Mouse (Mus musculus) embryonic facial prominence, embryonic 10.5 days (tissue): ENCODE measurements at regions not wholly inside any gene's neighbourhood (a gene's known extent, or its start where the extent isn't known, plus 50 kb on each side); places are given as distances from the start of the nearest gene placed in this dataset.
A peak's percentile ranks its signal among the peaks of the same experiment; 100 is the strongest.

Source experiments
- DNase-seq: peaks from one replicate; pipeline ENCODE4 v3.0.0-alpha.2; 2017; ENCODE audit warnings: low spot score
- H3K27ac ChIP-seq: fragments of 300-500 bp; sonication (generic); replicated peaks from 2 replicates; pipeline ENCODE4 v1.5.1; 2016; ENCODE audit warnings: mild to moderate bottlenecking
- H3K27me3 ChIP-seq: fragments of 300-500 bp; sonication (generic); replicated peaks from 2 replicates; pipeline ENCODE4 v1.6.1; 2016; ENCODE audit warnings: low read depth, mild to moderate bottlenecking; ENCODE audit not compliant: poor library complexity, severe bottlenecking
- H3K36me3 ChIP-seq: fragments of 300-500 bp; sonication (generic); replicated peaks from 2 replicates; pipeline ENCODE4 v1.6.1; 2016; ENCODE audit warnings: mild to moderate bottlenecking, moderate library complexity
- H3K4me1 ChIP-seq: fragments of 300-500 bp; sonication (generic); 2 replicates; pipeline ENCODE4 v1.6.1; 2016
- H3K4me3 ChIP-seq: fragments of 300-500 bp; sonication (generic); 2 replicates; pipeline ENCODE4 v1.5.1; 2016; ENCODE audit warnings: mild to moderate bottlenecking, moderate library complexity
- H3K9me3 ChIP-seq: fragments of 300-500 bp; sonication (generic); 2 replicates; pipeline ENCODE4 v1.6.1; 2016; ENCODE audit warnings: mild to moderate bottlenecking
- WGBS: fragments of 180-500 bp; shearing (Covaris S2); methylation state at CpG from one replicate; pipeline ENCODE4 v1.1.7; 2016; 5-methylcytosine and 5-hydroxymethylcytosine counted together

DNA sequence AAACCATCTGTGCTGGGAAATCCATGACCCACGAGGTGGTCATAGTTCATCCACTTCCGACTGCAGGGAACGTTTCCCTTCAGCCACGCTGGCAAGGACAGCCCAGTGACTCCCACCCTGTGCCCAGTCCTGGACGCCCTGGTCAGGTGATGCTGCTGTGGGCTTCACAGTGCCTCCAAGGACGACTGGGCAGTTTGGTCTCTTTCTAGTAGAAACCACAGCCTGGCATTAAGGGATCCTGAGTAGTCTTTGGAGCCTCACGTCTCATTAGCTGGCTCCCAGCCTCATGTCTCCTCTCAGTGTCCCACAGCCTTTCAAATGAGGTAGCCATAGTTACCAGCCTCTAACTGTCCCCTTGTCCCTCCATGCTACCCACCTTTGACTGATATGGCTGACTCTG is 116.2 kb upstream of the Gdf10 start:
- 76% methylated on average over 7 of the region's 7 CpGs for WGBS

DNA sequence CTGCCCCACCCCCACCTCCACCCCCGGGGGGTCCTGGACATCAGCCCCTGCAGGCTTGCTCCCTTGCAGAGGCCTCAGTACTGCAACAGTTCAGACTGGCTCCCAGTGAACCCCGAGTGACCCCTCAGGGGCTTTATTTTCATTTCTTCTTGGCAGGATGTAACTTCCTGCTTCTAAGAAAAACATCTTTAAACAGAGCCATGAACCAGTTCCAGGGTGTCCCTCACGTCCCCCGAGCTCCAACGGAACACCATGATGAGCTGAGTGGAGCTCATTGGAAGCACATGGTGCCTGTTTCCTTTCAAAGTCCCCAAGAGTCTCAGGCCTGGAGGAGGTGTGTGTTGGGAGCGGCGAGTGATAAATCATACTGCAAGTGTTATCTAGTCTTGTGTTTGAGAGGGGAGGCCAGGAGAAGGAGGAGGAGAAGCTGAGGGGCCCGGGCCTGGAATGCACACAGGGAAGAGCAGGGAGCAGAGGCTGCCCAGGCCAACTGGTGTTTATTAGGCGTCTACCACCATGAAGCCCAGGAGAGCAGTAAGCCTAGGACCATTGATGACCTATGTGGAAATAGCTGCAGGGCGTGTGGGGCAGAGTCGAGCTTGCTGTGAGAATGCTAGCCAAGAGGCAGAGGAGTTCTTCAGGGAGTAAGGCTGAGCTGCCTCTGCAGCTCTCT is 114.7 kb upstream of the Gdf10 start:
- H3K27me3 ChIP-seq = no peaks in the 10 kb centered on the region
- peaks cover 26% of the 10 kb centered on the region for H3K4me1 ChIP-seq
- no peak overlapping the region for H3K4me3 ChIP-seq
- WGBS = 47% methylated on average over 11 of the region's 11 CpGs
- no peaks in the 10 kb centered on the region for H3K9me3 ChIP-seq
- peak overlapping the region; percentile 61 for H3K27ac ChIP-seq
- H3K36me3 ChIP-seq = no peaks in the 10 kb centered on the region
- DNase-seq = peak; percentile 40

More for the DNA sequence above, 116.2 kb upstream of the Gdf10 start:
- no peaks in the 10 kb centered on the region for H3K36me3 ChIP-seq
- H3K4me3 ChIP-seq = no peak overlapping the region
- peaks cover 26% of the 10 kb centered on the region for H3K4me1 ChIP-seq
- H3K27ac ChIP-seq = no peak overlapping the region
- DNase-seq = no peak
- no peaks in the 10 kb centered on the region for H3K9me3 ChIP-seq
- H3K27me3 ChIP-seq = no peaks in the 10 kb centered on the region

DNA sequence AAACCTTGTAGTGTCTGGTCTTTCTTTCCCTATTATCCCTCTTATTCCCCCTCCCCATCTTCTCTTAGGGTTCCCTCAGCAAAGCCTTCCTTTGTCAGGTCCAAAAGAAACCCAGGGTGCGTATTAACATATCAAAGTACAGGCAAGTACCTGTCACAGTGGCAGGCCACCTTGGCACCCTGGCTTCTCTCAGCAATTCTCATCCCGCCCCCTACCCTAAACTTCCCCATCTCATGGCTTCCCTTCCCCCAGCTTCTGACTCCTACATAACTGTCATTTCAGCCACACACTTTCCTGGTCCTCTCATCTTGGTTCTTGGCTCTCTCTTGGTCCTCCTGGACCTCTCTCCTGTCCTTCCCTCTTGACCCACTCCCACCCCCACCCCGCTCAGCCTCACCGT is 112.8 kb upstream of the Gdf10 start:
- Histone ChIP-seq H3K36me3 (no peaks in the 10 kb centered on the region), H3K4me1 (peaks cover 20% of the 10 kb centered on the region), H3K9me3 (no peaks in the 10 kb centered on the region), H3K27ac (no peak overlapping the region), H3K4me3 (no peak overlapping the region), H3K27me3 (no peaks in the 10 kb centered on the region)
- whole genome bisulfite sequencing = 77% methylated on average over 4 of the region's 4 CpGs
- DNase-seq = no peak

DNA sequence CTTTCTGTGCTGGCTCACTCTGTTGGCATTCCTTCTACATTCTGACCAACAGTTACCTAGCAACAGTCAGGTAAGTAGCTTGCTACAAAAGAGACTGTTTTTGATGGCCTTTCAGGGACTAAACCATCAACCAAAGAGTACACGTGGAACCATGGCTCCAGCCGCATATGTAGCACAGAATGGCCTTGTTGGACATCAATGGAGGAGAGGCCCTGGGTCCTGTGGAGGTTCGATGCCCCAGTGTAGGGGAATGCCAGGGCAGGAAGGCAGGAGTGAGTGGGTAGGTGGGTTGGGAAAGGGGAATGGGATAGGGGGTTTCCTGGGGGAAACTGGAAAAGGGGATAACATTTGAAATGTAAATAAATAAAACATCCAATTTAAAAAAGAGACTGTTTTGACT is 112.1 kb upstream of the Gdf10 start:
- whole genome bisulfite sequencing = 65% methylated on average over 3 of the region's 3 CpGs
- no peak overlapping the region for H3K4me3 ChIP-seq
- no peak for DNase-seq
- no peak overlapping the region for H3K27ac ChIP-seq
- H3K9me3 ChIP-seq = no peaks in the 10 kb centered on the region
- H3K36me3 ChIP-seq = no peaks in the 10 kb centered on the region
- no peaks in the 10 kb centered on the region for H3K27me3 ChIP-seq
- peaks cover 20% of the 10 kb centered on the region for H3K4me1 ChIP-seq

DNA sequence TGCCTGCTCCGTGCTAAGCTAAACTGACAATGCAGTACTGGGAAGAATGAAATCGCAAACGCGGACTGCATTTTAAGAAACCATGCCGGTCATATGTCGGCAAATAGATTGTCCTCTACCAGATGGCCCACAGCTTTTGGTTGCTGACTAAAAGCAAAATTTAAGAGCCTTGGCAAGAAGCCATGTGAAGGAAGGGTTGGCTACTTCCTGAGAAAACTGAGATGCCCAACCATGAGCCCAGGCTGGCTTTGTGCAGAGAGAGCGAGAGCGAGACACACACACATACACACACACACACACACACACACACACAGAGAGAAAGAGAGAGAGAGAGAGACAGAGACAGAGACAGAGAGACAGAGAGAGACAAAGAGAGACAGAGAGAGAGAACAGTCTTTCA is 111.1 kb upstream of the Gdf10 start:
- H3K27me3 ChIP-seq = no peaks in the 10 kb centered on the region
- WGBS = 94% methylated on average over 8 of the region's 8 CpGs
- no peak overlapping the region for H3K27ac ChIP-seq
- H3K4me3 ChIP-seq = no peak overlapping the region
- no peak for DNase-seq
- peaks cover 20% of the 10 kb centered on the region for H3K4me1 ChIP-seq
- H3K9me3 ChIP-seq = no peaks in the 10 kb centered on the region
- H3K36me3 ChIP-seq = no peaks in the 10 kb centered on the region

DNA sequence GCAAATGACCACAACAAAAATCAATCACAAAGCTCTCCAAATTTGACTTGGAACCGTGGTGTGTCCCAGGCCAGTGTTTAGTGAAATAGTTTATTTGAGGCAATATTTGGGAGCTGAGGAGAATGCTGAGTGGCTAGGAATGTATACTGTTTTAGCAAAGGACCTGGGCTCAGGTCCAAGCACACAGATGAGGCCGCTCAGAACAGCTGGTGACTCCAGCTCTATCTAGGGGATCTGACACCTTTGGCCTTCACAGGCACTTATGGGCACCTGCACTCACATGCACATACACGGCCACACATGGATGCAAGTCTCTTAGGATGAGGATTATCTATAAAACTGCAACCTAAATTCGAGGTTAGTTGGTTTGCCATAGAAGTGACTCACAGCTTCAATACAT is 110.6 kb upstream of the Gdf10 start:
- Histone ChIP-seq H3K27ac (no peak overlapping the region), H3K9me3 (no peaks in the 10 kb centered on the region), H3K4me3 (no peak overlapping the region), H3K4me1 (peaks cover 16% of the 10 kb centered on the region), H3K36me3 (no peaks in the 10 kb centered on the region), H3K27me3 (no peaks in the 10 kb centered on the region)
- no peak for DNase-seq
- 90% methylated on average over 4 of the region's 4 CpGs for WGBS

DNA sequence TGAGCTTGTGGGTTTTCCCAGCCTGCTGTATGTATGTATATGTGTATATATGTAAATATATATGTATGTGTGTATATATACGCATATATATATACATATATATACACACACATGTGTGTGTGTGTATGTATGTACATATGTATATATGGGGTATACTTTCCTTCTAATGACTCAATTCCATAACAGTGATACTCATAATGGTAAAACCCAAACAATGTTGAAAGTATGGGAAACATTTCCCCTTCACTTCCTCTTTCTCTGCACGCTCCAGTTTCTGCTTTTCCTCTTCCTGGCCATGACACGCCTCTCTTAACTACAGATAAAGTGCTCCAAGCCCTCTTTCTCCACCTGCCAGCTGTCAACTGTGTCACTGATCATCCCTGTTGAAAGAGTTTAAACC is 110.1 kb upstream of the Gdf10 start:
- DNase-seq = no peak
- Histone ChIP-seq H3K4me3 (no peak overlapping the region), H3K27me3 (no peaks in the 10 kb centered on the region), H3K27ac (no peak overlapping the region), H3K36me3 (no peaks in the 10 kb centered on the region), H3K4me1 (peaks cover 11% of the 10 kb centered on the region), H3K9me3 (no peaks in the 10 kb centered on the region)
- WGBS = 81% methylated on average over 3 of the region's 3 CpGs

DNA sequence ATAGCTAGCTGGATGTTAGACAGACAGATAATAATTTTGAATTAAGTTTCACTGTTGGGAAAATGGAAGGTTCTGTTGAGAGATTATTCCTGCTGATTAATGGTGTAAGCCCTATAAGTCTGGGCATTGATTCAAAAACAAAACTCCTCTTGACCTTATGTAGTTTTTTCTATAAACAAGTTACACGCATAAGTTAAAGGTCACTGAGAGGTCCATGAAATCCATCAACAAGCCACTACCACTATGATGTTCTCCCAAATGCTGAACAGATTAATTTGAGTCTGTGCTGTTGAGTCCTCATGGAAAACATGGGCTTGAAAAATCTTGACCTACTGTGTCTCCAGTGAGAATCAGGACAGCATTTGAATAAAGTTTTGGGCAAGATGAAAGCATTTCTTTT is 109.3 kb upstream of the Gdf10 start:
- Histone ChIP-seq H3K9me3 (no peaks in the 10 kb centered on the region), H3K4me3 (no peak overlapping the region), H3K27me3 (no peaks in the 10 kb centered on the region), H3K27ac (no peak overlapping the region), H3K4me1 (peaks cover 6% of the 10 kb centered on the region), H3K36me3 (no peaks in the 10 kb centered on the region)
- no peak for DNase-seq
- 74% methylated on average over 1 of the region's 1 CpGs for WGBS

GRCm38 (mm10) chr14:33814599-33814998 is 108.8 kb upstream of the Gdf10 start:
- H3K4me3 ChIP-seq = no peak overlapping the region
- no peak for DNase-seq
- H3K27ac ChIP-seq = no peak overlapping the region
- H3K4me1 ChIP-seq = peaks cover 7% of the 10 kb centered on the region; the same call in 1 of the 2 replicates
- WGBS = 83% methylated on average over 2 of the region's 2 CpGs
- H3K9me3 ChIP-seq = no peaks in the 10 kb centered on the region
- no peaks in the 10 kb centered on the region for H3K27me3 ChIP-seq
- no peaks in the 10 kb centered on the region for H3K36me3 ChIP-seq

DNA sequence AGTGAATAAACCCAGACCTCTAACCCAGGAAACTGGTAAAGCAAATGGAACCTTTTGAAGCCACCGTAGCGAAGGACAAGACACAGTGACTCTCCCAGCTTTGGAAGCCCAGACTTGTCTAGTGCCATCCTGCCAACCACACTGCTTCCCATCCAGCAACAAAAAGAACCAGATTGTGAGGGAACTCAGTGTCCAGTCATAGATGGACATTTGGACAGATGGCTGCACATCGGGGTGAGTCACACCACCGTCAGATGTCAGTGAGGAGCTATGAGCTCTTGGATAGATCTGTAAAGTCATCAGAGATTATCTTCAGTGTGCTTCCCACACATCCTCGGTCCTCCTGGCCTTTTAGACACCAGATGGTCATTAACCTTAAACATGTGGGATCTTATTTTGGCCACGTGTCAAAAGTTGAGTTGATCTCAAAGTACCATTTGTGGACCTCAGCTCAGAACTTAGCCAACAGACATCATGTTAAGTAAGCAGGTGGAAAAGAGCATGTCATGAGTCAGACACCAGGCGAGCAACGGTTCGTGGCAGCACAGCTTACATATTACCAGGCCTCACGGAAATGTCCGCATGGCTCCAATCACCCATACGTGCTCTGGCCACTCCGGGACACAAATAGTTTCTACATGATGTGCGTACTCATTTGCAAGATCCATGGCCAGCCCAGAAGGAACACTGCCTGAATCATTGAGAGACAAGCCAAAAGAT is 102.7 kb upstream of the Gdf10 start:
- no peaks in the 10 kb centered on the region for H3K36me3 ChIP-seq
- H3K4me3 ChIP-seq = no peak overlapping the region
- no peaks in the 10 kb centered on the region for H3K27me3 ChIP-seq
- H3K27ac ChIP-seq = no peak overlapping the region
- 90% methylated on average over 14 of the region's 14 CpGs for WGBS
- no peak for DNase-seq
- peaks cover 24% of the 10 kb centered on the region for H3K4me1 ChIP-seq
- H3K9me3 ChIP-seq = no peaks in the 10 kb centered on the region

GRCm38 (mm10) chr14:33821436-33821835 is 102.0 kb upstream of the Gdf10 start:
- Histone ChIP-seq H3K27me3 (no peaks in the 10 kb centered on the region), H3K27ac (no peak overlapping the region), H3K36me3 (no peaks in the 10 kb centered on the region), H3K9me3 (no peaks in the 10 kb centered on the region), H3K4me3 (no peak overlapping the region), H3K4me1 (peaks cover 24% of the 10 kb centered on the region)
- DNase-seq = no peak
- 83% methylated on average over 7 of the region's 7 CpGs for WGBS

GRCm38 (mm10) chr14:33824421-33824874 is 98.9 kb upstream of the Gdf10 start:
- 18% methylated on average over 11 of the region's 11 CpGs for WGBS
- Histone ChIP-seq H3K36me3 (no peaks in the 10 kb centered on the region), H3K27ac (peak overlapping the region; percentile 48; the same call in 1 of the 2 replicates), H3K4me3 (0 out of 2 replicates have a peak overlapping the region, but pooled peaks have one; percentile 25), H3K4me1 (peaks cover 18% of the 10 kb centered on the region), H3K27me3 (no peaks in the 10 kb centered on the region), H3K9me3 (no peaks in the 10 kb centered on the region)
- peak; percentile 50 for DNase-seq

GRCm38 (mm10) chr14:33826003-33826644 is 97.3 kb upstream of the Gdf10 start:
- Histone ChIP-seq H3K9me3 (no peaks in the 10 kb centered on the region), H3K4me3 (no peak overlapping the region), H3K27ac (no peak overlapping the region), H3K36me3 (no peaks in the 10 kb centered on the region), H3K4me1 (peaks cover 15% of the 10 kb centered on the region), H3K27me3 (no peaks in the 10 kb centered on the region)
- DNase-seq = no peak
- 88% methylated on average over 12 of the region's 12 CpGs for WGBS
